Mouse (Mus musculus): ENCODE measurements around the gene Rgs17.

- no peak for TF ChIP-seq USF1 (IDR thresholded peaks at IDR 0.05; ENCODE audit: low read depth)
- no peak for TF ChIP-seq CTCF (IDR thresholded peaks at IDR 0.05; ENCODE audit: control insufficient read depth, insufficient read depth, insufficient read length)
- no peak for TF ChIP-seq MYOG (IDR thresholded peaks at IDR 0.05; ENCODE audit: control insufficient read depth, extremely low read depth, insufficient read length)
- TF ChIP-seq MYOD1 (IDR thresholded peaks at IDR 0.05; ENCODE audit: control insufficient read depth, insufficient read length, low read depth): no peak
These were observed 97.4 kb downstream of the Rgs17 start for GRCm38 (mm10) chr10:5824779-5825178.

Data from C2C12 (cell line).